Mouse (Mus musculus): ENCODE measurements around the gene Kbtbd12.

The Kbtbd12 gene

GRCm38 (mm10) chr6:88637611-88638301 lies at the start of gene Kbtbd12:
Gene Kbtbd12, minus strand, starts transcription at chr6:88637950.
- no peak for DNase-seq (ENCODE audit: low read depth, low spot score)

- no peak for DNase-seq (ENCODE audit: low read depth, low spot score)
Measured at GRCm38 (mm10) chr6:88683380-88684053, 45.8 kb upstream of the Kbtbd12 start.

- no peak for DNase-seq (ENCODE audit: low read depth, low spot score)
Measured at GRCm38 (mm10) chr6:88681026-88681425, 43.3 kb upstream of the Kbtbd12 start.

GRCm38 (mm10) chr6:88677738-88678137 lies 40.0 kb upstream of the Kbtbd12 start:
- DNase-seq (ENCODE audit: low read depth, low spot score) = no peak

GRCm38 (mm10) chr6:88676753-88677736 lies 39.3 kb upstream of the Kbtbd12 start:
- no peak for DNase-seq (ENCODE audit: low read depth, low spot score)

- DNase-seq (ENCODE audit: low read depth, low spot score) = no peak
Measured at GRCm38 (mm10) chr6:88675815-88676214, 38.1 kb upstream of the Kbtbd12 start.

GRCm38 (mm10) chr6:88662284-88662683 lies 24.5 kb upstream of the Kbtbd12 start:
- DNase-seq (ENCODE audit: low read depth, low spot score) = no peak

GRCm38 (mm10) chr6:88661696-88662095 lies 23.9 kb upstream of the Kbtbd12 start:
- no peak for DNase-seq (ENCODE audit: low read depth, low spot score)

GRCm38 (mm10) chr6:88647564-88648295 lies 10.0 kb upstream of the Kbtbd12 start:
- DNase-seq (ENCODE audit: low read depth, low spot score) = no peak

- no peak for DNase-seq (ENCODE audit: low read depth, low spot score)
Measured at GRCm38 (mm10) chr6:88644786-88645185, 7.0 kb upstream of the Kbtbd12 start.

GRCm38 (mm10) chr6:88641346-88641920 lies 3.7 kb upstream of the Kbtbd12 start:
- DNase-seq (ENCODE audit: low read depth, low spot score) = no peak

GRCm38 (mm10) chr6:88640331-88640730 lies 2.6 kb upstream of the Kbtbd12 start:
- no peak for DNase-seq (ENCODE audit: low read depth, low spot score)

- DNase-seq (ENCODE audit: low read depth, low spot score) = no peak
Measured at GRCm38 (mm10) chr6:88639921-88640320, 2.2 kb upstream of the Kbtbd12 start.

- DNase-seq (ENCODE audit: low read depth, low spot score) = no peak
Measured at GRCm38 (mm10) chr6:88639372-88639920, 1.7 kb upstream of the Kbtbd12 start.

GRCm38 (mm10) chr6:88638917-88639316 lies 1.2 kb upstream of the Kbtbd12 start:
- DNase-seq (ENCODE audit: low read depth, low spot score) = no peak

GRCm38 (mm10) chr6:88635881-88636754 lies 1.6 kb downstream of the Kbtbd12 start:
- no peak for DNase-seq (ENCODE audit: low read depth, low spot score)

- no peak for DNase-seq (ENCODE audit: low read depth, low spot score)
Measured at GRCm38 (mm10) chr6:88631293-88631692, 6.5 kb downstream of the Kbtbd12 start.

GRCm38 (mm10) chr6:88630560-88630959 lies 7.2 kb downstream of the Kbtbd12 start:
- no peak for DNase-seq (ENCODE audit: low read depth, low spot score)

GRCm38 (mm10) chr6:88629821-88630220 lies 7.9 kb downstream of the Kbtbd12 start:
- DNase-seq (ENCODE audit: low read depth, low spot score) = no peak

Measured in forelimb bud, embryonic 11.5 days (tissue).